Mouse (Mus musculus) heart, adult 2 months (tissue): ENCODE data around the gene Hexa.

Experiments used
- CTCF ChIP-seq: fragments of 200-600 bp; IDR thresholded peaks from 2 replicates; pipeline ENCODE4 v1.8.1; 2022; ENCODE audit warnings: antibody characterized with exemption, mild to moderate bottlenecking, moderate library complexity
- EP300 ChIP-seq: fragments of 200-500 bp; IDR thresholded peaks from 2 replicates; pipeline ENCODE4 v1.6.1; 2011; ENCODE audit warnings: low read depth, low read length, control low read depth; ENCODE audit not compliant: insufficient read depth
- POLR2A ChIP-seq: fragments of 200-500 bp; IDR thresholded peaks from 2 replicates; pipeline ENCODE4 v1.6.1; 2011; ENCODE audit warnings: mild to moderate bottlenecking, low read depth, low read length, control low read depth; ENCODE audit not compliant: insufficient read depth

- TF ChIP-seq CTCF, result no peak
- no peak for TF ChIP-seq POLR2A
- no peak for TF ChIP-seq EP300
Measured at GRCm38 (mm10) chr9:59528274-59528673, 11.1 kb upstream of the Hexa start.
